Mouse (Mus musculus): ENCODE measurements around the gene Vwa1.

- no peak for TF ChIP-seq CTCF (IDR thresholded peaks at IDR 0.05; ENCODE audit: low read depth, low read length)
- no peak for TF ChIP-seq POLR2AphosphoS5 (IDR thresholded peaks at IDR 0.05; ENCODE audit: insufficient replicate concordance, low read depth, low read length)
Measured at GRCm38 (mm10) chr4:155762357-155762756, 12.1 kb downstream of the Vwa1 start.

Data from G1E (cell line).